Comparison of ENCODE assay signal across 9 mouse cellular contexts in genomic region chr1:87574785-87575184, GRCm38 (mm10). TPM values are rescaled to one million over a fixed set of nuclear protein-coding genes. Genes with fewer than 3 reads are reported as not detected.
A peak's percentile ranks its signal among the peaks of the same experiment; 100 is the strongest.
DNase-seq lines count a peak whose midpoint lies in the region; ATAC-seq lines count a peak whose summit lies in the region.
"Had no signal": no experiment of that assay in that cellular context is flagged by ENCODE, and none has a peak within 500 bp of the region (broad histone marks: within the 10 kb centered on the region; RNA-seq: fewer than 3 reads in every experiment).

No protein-coding gene starts in this region.

- no peaks in the 10 kb centered on the region for H3K9me3 ChIP-seq in heart, embryonic 10.5 days
- H3K9me3 ChIP-seq in forebrain, embryonic 16.5 days (ENCODE audit: control insufficient read depth, low read length) = no peaks in the 10 kb centered on the region
- H3K9me3 ChIP-seq in midbrain, embryonic 14.5 days (ENCODE audit: control insufficient read depth, low read length) = no peaks in the 10 kb centered on the region
- H3K9me3 ChIP-seq: liver, embryonic 13.5 days had no signal

- peak; percentile 93 for ATAC-seq in forebrain, embryonic 16.5 days
- peak; percentile 40 for ATAC-seq in midbrain, embryonic 14.5 days (ENCODE audit: low FRiP score, low TSS enrichment)

- 82% methylated on average over 7 of the region's 7 CpGs for WGBS in heart, embryonic 10.5 days
- WGBS in forebrain, embryonic 16.5 days = 27% methylated on average over 7 of the region's 7 CpGs
- 54% methylated on average over 7 of the region's 7 CpGs for WGBS in midbrain, embryonic 14.5 days

- no peaks in the 10 kb centered on the region for H3K27me3 ChIP-seq in heart, embryonic 10.5 days (ENCODE audit: insufficient read depth, poor library complexity, severe bottlenecking)
- no peaks in the 10 kb centered on the region for H3K27me3 ChIP-seq in forebrain, embryonic 16.5 days (replicated peaks; ENCODE audit: control insufficient read depth, insufficient read depth, low read length)
- no peaks in the 10 kb centered on the region for H3K27me3 ChIP-seq in midbrain, embryonic 14.5 days (ENCODE audit: control insufficient read depth, insufficient read depth, low read length)
- H3K27me3 ChIP-seq: liver, embryonic 13.5 days had no signal

- no peak overlapping the region for H3K9ac ChIP-seq in forebrain, embryonic 16.5 days (replicated peaks; ENCODE audit: low read depth, low read length)
- H3K9ac ChIP-seq in midbrain, embryonic 14.5 days (replicated peaks; ENCODE audit: low read length) = no peak overlapping the region
- H3K9ac ChIP-seq: liver, embryonic 13.5 days had no signal

- no peak overlapping the region for H3K4me2 ChIP-seq in forebrain, embryonic 16.5 days (ENCODE audit: low read length)
- H3K4me2 ChIP-seq in midbrain, embryonic 14.5 days (ENCODE audit: low read length) = no peak overlapping the region

- H3K36me3 ChIP-seq in heart, embryonic 10.5 days = no peaks in the 10 kb centered on the region
- H3K36me3 ChIP-seq in forebrain, embryonic 16.5 days (ENCODE audit: control insufficient read depth, insufficient read depth) = no peaks in the 10 kb centered on the region
- no peaks in the 10 kb centered on the region for H3K36me3 ChIP-seq in midbrain, embryonic 14.5 days (ENCODE audit: control insufficient read depth, insufficient read depth, low read length)
- H3K36me3 ChIP-seq: liver, embryonic 13.5 days had no signal

- no peaks in the 10 kb centered on the region for H3K4me1 ChIP-seq in heart, embryonic 10.5 days
- H3K4me1 ChIP-seq in forebrain, embryonic 16.5 days (replicated peaks; ENCODE audit: control insufficient read depth, insufficient read depth, low read length) = peaks cover 13% of the 10 kb centered on the region
- H3K4me1 ChIP-seq in midbrain, embryonic 14.5 days (ENCODE audit: control insufficient read depth, insufficient read depth, low read length) = peaks cover 8% of the 10 kb centered on the region
- H3K4me1 ChIP-seq: liver, embryonic 13.5 days had no signal

- no peak overlapping the region for H3K27ac ChIP-seq in heart, embryonic 10.5 days
- H3K27ac ChIP-seq in forebrain, embryonic 16.5 days (ENCODE audit: low read length) = peak overlapping the region; percentile 31
- peak overlapping the region; percentile 74 for H3K27ac ChIP-seq in midbrain, embryonic 14.5 days (replicated peaks; ENCODE audit: low read depth, low read length)

- peak; percentile 94 for DNase-seq in heart, adult 11 months
- no peak for DNase-seq in heart, embryonic 10.5 days (ENCODE audit: low spot score)
- peak; percentile 85 for DNase-seq in adrenal gland, adult 8-10 months
- DNase-seq in kidney, postnatal 10 days = peak; percentile 90
- DNase-seq in midbrain, embryonic 14.5 days = peak; percentile 68
- no peak for DNase-seq in thymus, postnatal 10 days (ENCODE audit: low spot score in 2 of 2)
- no peak for DNase-seq in spleen, adult 12 weeks (ENCODE audit: low spot score)
- DNase-seq: liver, embryonic 13.5 days had no signal

- no peak overlapping the region for H3K4me3 ChIP-seq in heart, embryonic 10.5 days
- no peak overlapping the region for H3K4me3 ChIP-seq in forebrain, embryonic 16.5 days (replicated peaks; ENCODE audit: low read length)
- H3K4me3 ChIP-seq in midbrain, embryonic 14.5 days (replicated peaks; ENCODE audit: low read depth, low read length) = no peak overlapping the region
- H3K4me3 ChIP-seq: liver, embryonic 13.5 days had no signal

RNA-seq across cellular contexts. Expression of gene Ngef, which starts 1.1 kb away (rescaled TPM):
- polyA plus RNA-seq in heart, embryonic 10.5 days (2016; fragmentation: Nextera tagmentation; extraction: Ambion mirVana) = 0.20 and 0.88 TPM in 2 replicates
- under 1 TPM; 0.20 to 0.95 (median 0.52) TPM for total RNA-seq in adrenal gland, adult 8-10 months (2022)
- 26.3 and 36.4 TPM in 2 replicates for polyA plus RNA-seq in forebrain, embryonic 16.5 days (2015; fragmentation: Nextera tagmentation; extraction: Ambion mirVana)
- polyA plus RNA-seq in midbrain, embryonic 14.5 days (2014; fragmentation: Nextera tagmentation; extraction: Ambion mirVana) = 13.0 and 16.6 TPM in 2 replicates

RNA-seq across cellular contexts. Expression of gene Inpp5d, which starts 45.3 kb away (rescaled TPM):
- polyA plus RNA-seq in heart, embryonic 10.5 days (2016; fragmentation: Nextera tagmentation; extraction: Ambion mirVana) = 5.1 and 6.0 TPM in 2 replicates
- 10 to 100 TPM; 16.8 to 37.9 (median 21.4) TPM for total RNA-seq in adrenal gland, adult 8-10 months (2022)
- polyA plus RNA-seq in forebrain, embryonic 16.5 days (2015; fragmentation: Nextera tagmentation; extraction: Ambion mirVana) = 2.8 and 4.3 TPM in 2 replicates
- polyA plus RNA-seq in midbrain, embryonic 14.5 days (2014; fragmentation: Nextera tagmentation; extraction: Ambion mirVana) = 1.9 and 4.6 TPM in 2 replicates

Comparison
In these comparisons a context has a peak if more than half of its experiments do, and no peak if none do; other contexts are left out.
1. DNase-seq: peak in heart, adult 11 months (single experiment), adrenal gland, adult 8-10 months (single experiment), kidney, postnatal 10 days (single experiment) and midbrain, embryonic 14.5 days (single experiment); none in heart, embryonic 10.5 days (single experiment), thymus, postnatal 10 days (0 of 2) and spleen, adult 12 weeks (single experiment).